Mouse (Mus musculus): ENCODE data around the gene Nkd1. TPM values are rescaled to one million over a fixed set of nuclear protein-coding genes. Genes with fewer than 3 reads are reported as not detected.

Nkd1 gene
- polyA plus RNA-seq, 1 experiment, result 9.3 TPM

DNA sequence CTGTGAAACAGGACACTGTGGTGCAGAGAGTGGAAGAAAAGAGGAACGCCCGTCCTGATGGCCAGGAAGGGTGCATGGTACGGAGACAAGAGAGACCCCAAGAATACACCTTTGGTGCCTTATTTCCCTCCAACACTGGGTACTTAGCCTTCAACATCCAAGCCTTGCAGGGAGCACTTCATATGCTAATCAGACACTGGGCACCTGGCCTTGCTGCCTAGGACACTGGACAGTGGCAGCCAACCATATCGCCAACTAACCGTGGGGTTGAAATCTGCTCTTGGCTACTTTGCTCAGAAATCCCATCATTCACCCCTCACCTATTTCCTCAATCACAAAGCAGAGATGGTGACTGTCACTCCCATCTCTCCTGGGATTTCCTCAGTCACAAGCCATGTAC lies 10.1 kb upstream of the Nkd1 start:
- WGBS, result 64% methylated on average over 5 of the region's 5 CpGs
- TF ChIP-seq CTCF (IDR thresholded peaks at IDR 0.05; ENCODE audit: extremely low read depth, insufficient read depth, insufficient read length, insufficient replicate concordance), result no peak
- no peak for TF ChIP-seq POLR2A (IDR thresholded peaks at IDR 0.05; ENCODE audit: low read depth, low read length)
- Histone ChIP-seq H3K36me3 (ENCODE audit: control insufficient read depth, insufficient read depth, low read length) (no peaks in the 10 kb centered on the region), H3K27ac (ENCODE audit: insufficient read depth, low read length) (no peak overlapping the region), H3K4me3 (ENCODE audit: extremely low read depth, insufficient read depth, insufficient read length) (no peak overlapping the region), H3K4me1 (ENCODE audit: control insufficient read depth, insufficient read depth, insufficient read length) (no peaks in the 10 kb centered on the region), H3K27me3 (ENCODE audit: control insufficient read depth, insufficient read depth, low read length) (peaks cover 1% of the 10 kb centered on the region; the same call in 1 of the 2 replicates)
- no peak for DNase-seq (ENCODE audit: low read depth in 1 of 2, low spot score in 2 of 2)

DNA sequence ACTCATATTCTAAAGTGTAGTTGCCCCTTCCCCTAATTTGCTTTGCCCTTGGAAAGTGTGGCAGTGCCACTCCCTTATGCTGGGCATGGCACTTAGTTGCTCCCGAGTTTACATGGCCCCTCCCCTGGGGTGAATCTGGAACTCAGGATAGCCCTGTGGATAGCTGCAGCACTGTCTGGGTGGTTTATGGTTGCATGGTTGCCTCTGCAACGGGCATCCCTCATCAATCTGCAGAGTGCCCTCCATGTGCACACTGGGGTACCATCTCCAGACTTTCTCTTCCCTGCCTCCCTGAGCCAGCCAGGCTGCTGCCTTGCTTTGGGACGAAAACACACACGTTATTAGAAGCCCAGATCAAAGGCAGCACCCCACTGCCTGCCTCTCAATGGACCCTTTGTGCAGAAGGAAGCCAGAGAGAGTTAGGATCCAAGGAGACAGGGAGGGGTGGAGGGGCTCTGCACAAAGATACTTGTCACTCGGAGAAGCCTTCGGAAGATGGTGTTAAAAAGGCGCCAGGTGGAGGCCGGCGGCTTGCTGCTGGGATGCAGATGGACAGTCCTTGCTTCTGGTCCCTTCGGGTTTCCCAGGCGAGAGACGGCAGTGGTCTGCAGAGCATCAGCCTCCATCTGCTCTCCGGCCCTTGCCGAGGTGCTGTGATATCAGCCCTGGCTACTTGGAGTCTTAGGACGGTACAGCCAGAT lies 8.9 kb upstream of the Nkd1 start:
- Histone ChIP-seq H3K27me3 (ENCODE audit: control insufficient read depth, insufficient read depth, low read length) (no peaks in the 10 kb centered on the region), H3K27ac (ENCODE audit: insufficient read depth, low read length) (no peak overlapping the region), H3K4me1 (ENCODE audit: control insufficient read depth, insufficient read depth, insufficient read length) (no peaks in the 10 kb centered on the region), H3K4me3 (ENCODE audit: extremely low read depth, insufficient read depth, insufficient read length) (no peak overlapping the region), H3K36me3 (ENCODE audit: control insufficient read depth, insufficient read depth, low read length) (no peaks in the 10 kb centered on the region)
- DNase-seq (ENCODE audit: low read depth in 1 of 2, low spot score in 2 of 2), result no peak
- TF ChIP-seq CTCF (IDR thresholded peaks at IDR 0.05; ENCODE audit: extremely low read depth, insufficient read depth, insufficient read length, insufficient replicate concordance) (no peak), POLR2A (IDR thresholded peaks at IDR 0.05; ENCODE audit: low read depth, low read length) (no peak)
- WGBS, result 23% methylated on average over 15 of the region's 15 CpGs

DNA sequence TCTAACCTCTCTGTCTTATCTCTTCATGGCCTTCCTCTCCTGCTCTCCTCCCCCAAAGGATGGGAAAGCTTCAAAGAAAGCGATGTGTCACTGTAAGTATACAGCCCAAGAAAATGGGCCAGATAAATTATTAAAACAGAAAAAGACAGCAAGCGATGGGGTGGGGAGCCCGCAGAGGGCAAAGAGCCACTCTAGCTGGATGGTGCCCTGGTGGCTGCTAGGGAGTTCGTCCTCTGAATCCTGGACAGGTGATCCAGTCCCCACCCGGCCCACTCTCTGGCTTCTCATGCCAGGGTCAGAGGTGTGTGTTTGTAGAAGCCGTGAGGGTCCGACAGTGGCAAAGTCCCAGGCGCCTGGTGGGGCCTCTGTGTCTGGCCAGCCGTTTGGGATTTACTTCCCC lies 3.1 kb upstream of the Nkd1 start:
- WGBS, result 48% methylated on average over 9 of the region's 9 CpGs
- DNase-seq (ENCODE audit: low read depth in 1 of 2, low spot score in 2 of 2), result no peak
- Histone ChIP-seq H3K27ac (ENCODE audit: insufficient read depth, low read length) (no peak overlapping the region), H3K4me1 (ENCODE audit: control insufficient read depth, insufficient read depth, insufficient read length) (peaks cover 9% of the 10 kb centered on the region), H3K36me3 (ENCODE audit: control insufficient read depth, insufficient read depth, low read length) (no peaks in the 10 kb centered on the region), H3K4me3 (ENCODE audit: extremely low read depth, insufficient read depth, insufficient read length) (no peak overlapping the region), H3K27me3 (ENCODE audit: control insufficient read depth, insufficient read depth, low read length) (peaks cover 13% of the 10 kb centered on the region)
- TF ChIP-seq POLR2A (IDR thresholded peaks at IDR 0.05; ENCODE audit: low read depth, low read length), result no peak
- no peak for TF ChIP-seq CTCF (IDR thresholded peaks at IDR 0.05; ENCODE audit: extremely low read depth, insufficient read depth, insufficient read length, insufficient replicate concordance)

DNA sequence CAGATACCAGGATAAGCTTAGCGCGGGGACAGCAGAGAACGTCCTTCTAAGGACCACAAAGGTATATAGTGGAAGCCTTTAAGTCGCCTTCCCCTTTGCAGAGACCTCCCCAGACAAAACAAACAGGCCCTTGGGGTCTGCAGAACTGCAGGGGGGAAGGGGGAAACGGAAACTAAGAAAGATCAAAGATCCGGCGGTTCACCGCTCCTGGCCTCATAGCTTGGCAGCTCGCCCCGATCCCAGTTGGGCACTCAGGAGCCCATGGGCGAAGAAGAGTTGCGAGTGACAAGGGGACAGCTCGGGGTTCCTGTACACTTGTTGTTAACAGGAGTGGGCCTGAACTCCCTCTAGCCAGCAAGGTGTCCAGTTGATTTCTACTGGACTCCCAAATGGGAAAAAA lies 773 bp upstream of the Nkd1 start:
- Histone ChIP-seq H3K27me3 (ENCODE audit: control insufficient read depth, insufficient read depth, low read length) (peaks cover 13% of the 10 kb centered on the region), H3K27ac (ENCODE audit: insufficient read depth, low read length) (no peak overlapping the region), H3K4me1 (ENCODE audit: control insufficient read depth, insufficient read depth, insufficient read length) (peaks cover 9% of the 10 kb centered on the region), H3K36me3 (ENCODE audit: control insufficient read depth, insufficient read depth, low read length) (no peaks in the 10 kb centered on the region), H3K4me3 (ENCODE audit: extremely low read depth, insufficient read depth, insufficient read length) (no peak overlapping the region)
- TF ChIP-seq POLR2A (IDR thresholded peaks at IDR 0.05; ENCODE audit: low read depth, low read length) (no peak), CTCF (IDR thresholded peaks at IDR 0.05; ENCODE audit: extremely low read depth, insufficient read depth, insufficient read length, insufficient replicate concordance) (no peak)
- no peak for DNase-seq (ENCODE audit: low read depth in 1 of 2, low spot score in 2 of 2)
- WGBS, result 7% methylated on average over 13 of the region's 13 CpGs

DNA sequence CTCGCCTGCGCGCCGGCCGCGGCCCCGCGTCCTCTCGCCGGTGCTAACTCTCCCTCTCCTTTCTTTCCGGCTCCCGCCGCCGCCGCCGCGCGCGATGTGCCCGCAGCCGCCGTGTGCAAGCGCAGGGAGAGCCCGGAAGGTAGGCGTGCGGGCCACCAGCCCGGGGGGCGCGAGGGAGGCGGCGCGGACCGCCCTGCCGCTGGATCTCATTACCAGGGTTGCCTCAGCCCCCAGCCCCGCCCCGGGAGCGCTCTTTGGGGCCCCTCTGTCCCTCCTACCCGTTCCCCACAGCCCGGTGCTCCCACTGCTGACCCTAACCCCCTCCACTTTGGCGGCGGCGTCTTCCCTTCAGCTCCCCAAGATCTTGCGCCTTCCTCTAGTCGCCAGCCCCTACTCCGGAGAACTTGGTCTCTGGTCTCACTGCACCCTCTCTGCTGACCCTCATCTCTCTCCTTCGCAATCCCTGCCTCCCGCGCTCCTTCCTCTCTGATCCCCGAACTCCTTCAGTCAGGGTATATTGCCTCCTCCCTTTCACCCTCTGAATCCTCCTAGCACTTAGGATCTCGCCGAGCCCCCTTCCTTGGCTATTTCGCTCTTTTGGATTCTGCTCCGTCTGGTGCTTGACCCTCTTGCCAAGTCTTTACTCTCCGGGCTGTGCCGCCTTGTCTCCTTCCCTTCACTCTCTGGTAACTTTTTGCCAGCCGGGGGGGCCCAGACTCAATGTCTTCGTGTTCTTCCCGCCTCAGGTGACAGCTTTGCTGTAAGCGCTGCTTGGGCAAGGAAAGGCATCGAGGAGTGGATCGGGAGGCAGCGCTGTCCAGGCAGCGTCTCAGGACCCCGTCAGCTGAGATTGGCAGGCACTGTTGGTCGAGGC lies 624 bp downstream of the Nkd1 start:
- WGBS, result 5% methylated on average over 45 of the region's 65 CpGs

DNA sequence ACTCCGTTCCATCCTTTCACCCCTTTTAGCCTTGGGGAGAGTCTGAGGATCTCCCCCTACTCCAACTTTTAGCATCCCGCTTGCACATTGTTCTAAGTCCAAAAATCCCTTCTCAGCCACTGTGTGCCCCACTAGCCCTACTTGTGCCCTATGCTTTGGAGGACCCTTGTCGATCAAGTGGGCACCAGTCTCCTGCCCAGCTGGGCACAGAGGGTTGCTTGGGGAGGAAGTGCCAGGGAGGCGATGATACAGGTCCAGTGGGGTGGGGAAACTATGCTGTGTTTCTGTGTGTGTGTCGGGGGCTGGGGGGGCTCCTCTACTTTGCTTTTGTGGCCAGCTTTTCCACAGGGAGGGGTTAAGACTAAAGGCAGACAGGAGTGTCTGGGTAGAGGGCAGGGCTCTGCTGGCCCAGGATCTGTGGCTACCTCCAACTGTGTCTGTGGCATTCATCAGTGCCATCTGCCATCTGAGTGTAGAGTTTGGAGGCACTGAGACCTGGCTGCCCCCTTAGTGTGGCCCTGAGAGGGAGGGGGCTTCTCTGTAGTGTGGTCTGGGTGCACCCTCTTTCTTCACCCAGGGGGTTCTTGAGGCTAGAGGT lies 1.4 kb downstream of the Nkd1 start:
- 36% methylated on average over 5 of the region's 5 CpGs for WGBS

More for the DNA sequence above, 624 bp downstream of the Nkd1 start:
- H3K27me3 ChIP-seq (ENCODE audit: control insufficient read depth, insufficient read depth, low read length), result peaks cover 13% of the 10 kb centered on the region
- H3K36me3 ChIP-seq (ENCODE audit: control insufficient read depth, insufficient read depth, low read length), result no peaks in the 10 kb centered on the region
- peaks cover 9% of the 10 kb centered on the region for H3K4me1 ChIP-seq (ENCODE audit: control insufficient read depth, insufficient read depth, insufficient read length)
- H3K4me3 ChIP-seq (ENCODE audit: extremely low read depth, insufficient read depth, insufficient read length), result peak overlapping the region; percentile 60
- no peak overlapping the region; the same call in 1 of the 2 replicates for H3K27ac ChIP-seq (ENCODE audit: insufficient read depth, low read length)
- DNase-seq (ENCODE audit: low read depth in 1 of 2, low spot score in 2 of 2), result peak in 1 of 2 experiments; percentile 7
- TF ChIP-seq POLR2A (IDR thresholded peaks at IDR 0.05; ENCODE audit: low read depth, low read length), result no peak
- TF ChIP-seq CTCF (IDR thresholded peaks at IDR 0.05; ENCODE audit: extremely low read depth, insufficient read depth, insufficient read length, insufficient replicate concordance), result no peak

More for the DNA sequence above, 1.4 kb downstream of the Nkd1 start:
- H3K4me3 ChIP-seq (ENCODE audit: extremely low read depth, insufficient read depth, insufficient read length), result peak overlapping the region; percentile 60
- H3K27ac ChIP-seq (ENCODE audit: insufficient read depth, low read length), result no peak overlapping the region
- H3K27me3 ChIP-seq (ENCODE audit: control insufficient read depth, insufficient read depth, low read length), result peaks cover 13% of the 10 kb centered on the region
- TF ChIP-seq CTCF (IDR thresholded peaks at IDR 0.05; ENCODE audit: extremely low read depth, insufficient read depth, insufficient read length, insufficient replicate concordance) (no peak), POLR2A (IDR thresholded peaks at IDR 0.05; ENCODE audit: low read depth, low read length) (no peak)
- H3K36me3 ChIP-seq (ENCODE audit: control insufficient read depth, insufficient read depth, low read length), result no peaks in the 10 kb centered on the region
- no peak for DNase-seq (ENCODE audit: low read depth in 1 of 2, low spot score in 2 of 2)
- peaks cover 9% of the 10 kb centered on the region for H3K4me1 ChIP-seq (ENCODE audit: control insufficient read depth, insufficient read depth, insufficient read length)

Measured in spleen, adult 2 months (tissue).